Mouse (Mus musculus) c-Kit-negative CD71-positive TER-119-positive erythroid progenitor cells, embryonic 14.5 days (primary cell): ENCODE measurements around the gene C1s2.
"Not testable (repeated sequence)": the region's sequence is repeated elsewhere in the genome, so short reads cannot be mapped to it uniquely, and the experiment has no call there.

Experiments used
- DNase-seq: peaks from one replicate; pipeline ENCODE4 v3.0.0-alpha.2; 2013; ENCODE audit warnings: low read depth, low spot score

C1s2 gene

DNA sequence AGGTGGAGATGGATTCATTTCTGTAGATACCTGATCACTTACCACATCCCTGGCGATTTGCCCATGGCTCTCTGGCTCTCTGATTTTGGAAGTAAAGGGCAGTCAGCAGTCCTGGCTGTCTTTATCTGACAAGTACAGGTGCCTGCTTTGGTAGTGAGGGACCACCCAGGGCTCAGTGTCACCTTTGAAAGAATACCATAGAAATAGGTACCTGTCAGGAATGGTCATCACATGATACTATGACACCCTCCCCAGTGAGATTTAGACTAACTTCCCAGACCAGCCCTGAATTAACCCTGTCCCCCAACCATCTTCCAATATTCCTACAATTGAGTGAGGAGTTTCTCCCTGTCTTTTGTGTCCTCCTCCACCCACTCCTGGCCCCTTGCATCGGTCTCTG lies at the start of gene C1s2:
Gene C1s2 (minus strand): TSS at position 101 of the 400 bp plus-strand sequence.
- DNase-seq: not testable (repeated sequence)

- peak; percentile 49 for DNase-seq
These were observed 47.9 kb upstream of the C1s2 start for GRCm38 (mm10) chr6:124683591-124684417.

DNA sequence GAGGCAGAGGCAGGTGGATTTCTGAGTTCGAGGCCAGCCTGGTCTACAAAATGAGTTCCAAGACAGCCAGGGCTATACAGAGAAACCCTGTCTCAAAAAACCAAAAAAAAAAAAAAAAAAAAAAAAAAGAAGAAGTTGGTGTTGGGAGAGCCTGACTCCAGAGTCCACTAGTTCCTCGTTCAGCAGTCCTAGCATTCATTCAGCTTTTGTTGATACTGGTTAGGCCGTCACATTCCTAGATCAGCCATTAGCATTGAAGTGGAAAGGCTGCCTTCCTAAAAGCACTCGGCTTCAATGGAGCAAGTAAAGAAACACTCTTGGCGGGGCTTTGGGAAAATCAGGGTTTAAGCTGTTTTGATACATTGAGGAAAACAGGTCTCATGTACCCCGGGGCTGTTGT lies 46.4 kb upstream of the C1s2 start:
- not testable (repeated sequence) for DNase-seq

DNA sequence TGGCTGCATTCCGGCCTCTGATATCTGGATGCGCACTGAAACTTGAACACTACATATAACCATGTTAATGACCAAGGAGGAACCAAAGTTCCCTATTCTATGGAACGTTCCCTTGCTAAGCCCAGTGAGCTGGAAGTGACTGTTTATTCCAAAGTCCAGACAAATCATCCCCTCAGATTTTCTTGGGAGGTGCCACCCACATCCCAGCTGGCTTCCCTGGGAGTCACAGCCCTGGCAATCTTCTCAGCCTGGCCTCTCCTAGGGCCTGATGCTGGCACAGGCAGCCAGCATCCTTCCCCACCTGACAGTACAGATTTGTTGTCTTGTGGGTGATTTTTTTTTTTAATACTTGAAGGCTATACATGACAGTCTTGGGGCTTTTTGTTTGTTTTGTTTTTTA lies 43.6 kb upstream of the C1s2 start:
- no peak for DNase-seq

DNA sequence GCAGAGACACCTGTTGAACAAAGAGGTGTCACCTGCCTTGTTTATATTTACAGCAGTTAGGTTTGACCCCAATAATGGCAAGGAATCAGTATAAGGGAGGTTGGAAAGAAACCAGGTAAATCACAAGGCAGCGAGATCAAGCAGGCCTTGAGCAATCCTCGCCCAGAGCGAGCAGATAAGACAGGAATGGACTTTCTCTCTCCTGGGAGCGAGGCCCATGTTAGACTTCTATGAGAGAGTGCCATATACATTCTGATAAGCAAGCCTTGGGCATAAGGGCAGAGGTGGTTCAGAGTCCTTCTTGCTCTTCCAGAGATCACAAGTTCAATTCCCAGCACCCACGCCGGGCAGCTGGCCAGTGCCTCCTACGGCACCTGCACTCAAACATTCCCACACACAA lies 42.9 kb upstream of the C1s2 start:
- no peak for DNase-seq

DNA sequence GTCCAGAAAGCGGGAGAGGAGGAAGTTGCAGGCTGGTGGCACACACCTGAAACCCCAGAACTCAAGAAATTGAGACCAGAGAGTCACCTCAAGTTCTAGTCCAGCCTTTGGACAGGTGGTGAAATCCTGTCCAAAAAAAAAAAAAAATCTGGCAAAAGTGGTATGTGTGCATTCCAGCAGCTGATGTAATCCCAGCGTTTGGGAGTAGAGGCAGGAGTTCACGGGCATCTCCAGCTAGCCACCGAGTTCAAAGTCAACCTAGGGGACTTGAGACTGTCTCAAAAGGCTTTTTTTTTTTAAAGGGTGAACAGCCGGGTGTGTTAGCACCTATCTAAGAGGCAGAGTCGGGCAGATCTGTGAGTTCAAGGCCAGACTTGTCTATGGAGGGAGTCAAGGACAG lies 40.3 kb upstream of the C1s2 start:
- no peak for DNase-seq

- no peak for DNase-seq
These were observed 38.7 kb upstream of the C1s2 start for GRCm38 (mm10) chr6:124674591-124674990.

DNA sequence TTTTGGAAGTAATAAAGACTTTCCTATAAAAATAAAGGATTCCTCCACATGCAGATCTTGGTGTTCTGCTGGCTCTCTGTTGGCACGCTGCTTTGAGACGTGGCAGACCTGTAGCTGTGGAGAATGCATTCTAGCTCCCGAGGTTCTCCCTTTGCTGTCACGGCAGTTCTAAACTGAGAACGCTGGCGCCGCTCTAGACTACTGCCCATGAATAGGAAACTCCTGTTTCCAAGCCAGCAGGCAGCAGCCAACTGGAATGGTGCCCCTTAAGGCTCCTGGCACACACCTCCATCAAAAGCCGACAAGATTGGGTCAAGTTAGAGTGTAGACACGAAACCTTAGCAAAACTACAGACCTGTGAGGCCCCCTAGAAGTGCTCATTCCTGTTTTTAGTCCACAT lies 37.7 kb upstream of the C1s2 start:
- DNase-seq: no peak

DNA sequence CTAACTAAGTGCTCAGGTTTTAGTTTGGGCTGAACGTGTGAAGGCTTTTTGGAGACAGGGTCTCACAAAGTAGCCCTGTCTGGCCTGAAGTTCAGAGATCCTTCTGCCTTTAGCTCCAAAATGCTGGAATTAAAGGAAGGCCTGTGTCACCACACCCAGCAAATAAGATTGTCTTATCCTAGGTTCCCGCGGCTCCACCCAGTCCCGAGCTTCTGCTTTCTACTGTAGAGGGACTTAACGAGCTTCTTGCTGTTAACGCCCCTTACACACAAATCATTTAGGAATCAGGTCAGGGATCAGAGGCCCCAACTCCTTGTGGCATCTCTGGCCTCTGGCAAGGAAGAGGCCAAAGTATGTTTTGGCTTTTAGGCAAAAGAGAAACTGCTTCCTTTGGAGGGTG lies 36.2 kb upstream of the C1s2 start:
- no peak for DNase-seq

- DNase-seq: no peak
These were observed 34.5 kb upstream of the C1s2 start for GRCm38 (mm10) chr6:124670281-124670900.

DNA sequence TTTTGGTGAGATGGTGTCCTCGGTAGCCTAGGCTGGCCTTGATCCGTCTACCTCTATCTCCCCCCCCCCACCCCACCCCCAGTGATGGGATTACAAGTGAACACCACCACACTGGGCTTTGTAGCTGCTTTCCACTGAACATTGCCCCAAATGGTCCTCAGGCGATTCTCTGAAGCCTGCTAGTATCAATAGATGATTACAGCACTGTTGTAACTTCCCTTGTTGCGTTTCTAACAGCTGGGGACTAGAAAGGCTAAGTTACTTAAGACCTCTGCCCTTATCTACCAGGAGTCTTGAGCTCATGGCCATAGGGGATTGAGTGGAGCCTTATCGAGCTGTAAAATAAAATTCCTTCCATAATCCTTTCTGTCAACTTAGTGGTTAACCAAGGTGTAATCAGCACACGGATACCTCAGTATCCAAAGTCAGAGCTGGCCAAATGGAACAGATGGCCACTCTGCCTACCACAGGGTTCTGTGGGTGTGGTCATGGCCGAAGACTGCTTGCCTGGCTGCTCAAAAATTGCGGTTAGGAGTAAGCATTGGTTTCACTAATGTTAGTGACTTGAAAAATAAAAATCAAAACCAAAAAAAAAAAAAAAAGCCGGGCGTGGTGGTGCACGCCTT lies 33.5 kb upstream of the C1s2 start:
- no peak for DNase-seq

- DNase-seq: no peak
These were observed 29.1 kb upstream of the C1s2 start for GRCm38 (mm10) chr6:124665011-124665410.

DNA sequence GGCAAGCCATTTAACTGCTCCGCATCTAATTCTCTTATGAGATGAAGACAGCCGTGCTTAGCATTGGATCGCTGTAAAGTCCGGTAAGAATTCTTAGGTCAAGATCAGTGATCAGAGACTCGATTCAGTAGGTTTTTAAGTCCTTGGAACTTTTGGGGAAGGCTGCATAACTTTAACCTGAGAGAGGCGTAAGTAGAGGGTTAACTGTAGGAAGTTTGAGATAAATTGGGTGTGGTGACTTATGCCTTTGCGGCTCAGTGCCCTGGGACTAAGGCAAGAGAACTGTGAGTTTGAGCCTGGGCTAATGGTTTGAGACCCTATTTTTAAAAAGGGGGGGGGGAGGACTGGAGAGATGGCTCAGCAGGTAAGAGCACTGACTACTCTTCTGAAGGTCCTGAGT lies 28.4 kb upstream of the C1s2 start:
- peak; percentile 33 for DNase-seq

DNA sequence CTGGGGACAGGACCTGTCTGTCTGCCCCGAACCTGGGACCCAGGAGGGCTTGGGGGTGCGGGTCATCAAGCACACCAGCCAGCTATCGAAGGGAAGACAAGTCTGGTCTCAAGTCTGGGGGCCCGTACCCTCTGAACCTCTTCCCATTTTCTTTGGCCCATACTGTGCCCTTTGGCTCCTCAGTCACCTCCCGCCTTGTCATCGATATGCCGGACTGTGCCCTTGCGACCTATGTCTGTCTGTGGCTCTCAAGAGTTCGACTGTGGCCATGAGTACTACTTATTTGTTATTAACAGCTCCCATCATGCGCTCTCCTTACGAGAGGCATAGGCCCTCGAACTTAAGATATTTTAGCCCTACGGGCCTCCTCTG lies 27.5 kb upstream of the C1s2 start:
- DNase-seq: peak; percentile 30

GRCm38 (mm10) chr6:124662477-124663423 lies 26.9 kb upstream of the C1s2 start, which contains the start of gene Lpcat3:
Gene Lpcat3 (plus strand): TSS chr6:124663027.
- DNase-seq: peak; percentile 99

DNA sequence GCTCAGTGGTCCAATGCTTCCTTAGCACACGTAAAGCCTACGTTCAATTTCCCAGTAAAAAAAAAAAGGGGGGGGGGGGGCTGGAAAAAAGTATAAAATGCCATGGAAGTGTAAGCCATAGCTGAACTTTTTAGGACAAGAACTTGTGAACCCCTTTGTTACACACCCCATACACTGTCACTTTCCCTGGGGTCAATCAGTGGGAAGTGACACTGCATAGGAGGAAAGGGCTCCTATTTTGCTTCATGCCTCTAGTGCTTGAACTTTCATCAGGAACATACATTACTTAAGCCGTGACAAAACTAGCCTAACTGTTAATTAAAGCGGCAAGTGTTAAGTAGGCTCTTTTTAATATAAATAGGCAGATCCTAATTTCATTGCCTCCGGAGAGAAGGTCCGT lies 26.1 kb upstream of the C1s2 start:
- no peak for DNase-seq

GRCm38 (mm10) chr6:124661156-124661806 lies 25.4 kb upstream of the C1s2 start:
- no peak for DNase-seq

- DNase-seq: no peak
These were observed 22.2 kb upstream of the C1s2 start for GRCm38 (mm10) chr6:124658067-124658466.

DNA sequence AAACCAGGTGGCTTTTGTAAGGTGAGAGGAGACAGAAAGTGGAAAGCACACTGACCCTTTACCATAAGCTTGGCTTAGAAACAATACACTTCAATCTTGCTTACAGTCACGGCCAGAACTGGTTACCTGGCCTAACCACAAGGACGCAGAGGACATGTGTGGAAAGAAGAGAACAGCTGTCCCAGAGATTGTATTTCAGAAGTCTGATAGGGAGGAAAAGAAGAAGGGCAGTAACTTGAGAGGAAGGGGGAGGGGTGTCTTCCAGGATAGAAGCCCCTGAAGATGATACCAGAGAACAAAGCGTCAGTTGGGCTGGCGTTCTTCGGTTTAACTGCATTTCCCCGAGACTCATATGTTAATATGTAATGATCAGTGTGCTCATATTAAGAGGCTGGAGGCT lies 20.0 kb upstream of the C1s2 start:
- no peak for DNase-seq

DNA sequence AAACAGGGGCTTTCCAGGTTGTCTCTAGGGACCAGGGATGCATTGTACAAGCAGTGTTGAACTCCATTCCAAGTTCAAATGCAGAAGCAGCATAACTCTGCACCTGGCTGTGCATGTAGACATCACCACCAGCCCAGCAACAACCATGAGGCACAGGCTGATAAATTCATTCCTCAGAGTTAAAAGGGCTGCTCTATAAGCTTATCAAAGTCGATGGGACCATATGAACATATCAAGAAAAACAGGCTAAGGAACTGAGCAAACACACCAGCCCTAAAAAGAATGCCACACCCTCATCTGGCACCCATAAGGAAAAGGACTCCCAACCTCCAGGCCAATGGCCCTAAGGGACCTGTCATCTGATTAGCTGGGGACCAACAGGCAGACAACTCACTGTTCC lies 10.5 kb upstream of the C1s2 start:
- DNase-seq: peak; percentile 41

DNA sequence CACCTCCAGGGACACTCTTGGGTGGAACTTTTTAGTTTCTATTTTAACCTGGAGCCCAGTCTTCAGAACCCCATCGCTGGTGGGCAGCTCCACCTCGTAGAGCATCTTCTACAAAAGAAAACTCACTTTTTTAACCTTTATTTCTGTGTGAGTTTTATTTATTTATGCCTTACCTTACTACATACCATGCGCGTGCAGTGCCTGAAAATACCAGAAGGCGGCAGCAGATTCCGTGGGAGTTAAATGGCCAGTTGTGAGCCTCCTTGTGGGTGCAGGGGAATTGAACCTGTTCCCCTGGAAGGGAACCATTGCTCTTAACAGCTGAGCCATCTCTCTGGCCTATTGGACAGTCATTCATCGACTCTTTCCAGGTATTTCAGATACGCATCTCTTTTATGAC lies 5.1 kb upstream of the C1s2 start:
- DNase-seq: peak; percentile 57
